Mouse (Mus musculus) olfactory bulb, adult 2 months (tissue): Measurements from ENCODE around the gene B3galt1.

Source experiments
- CTCF ChIP-seq: fragments of 200-500 bp; IDR thresholded peaks from 2 replicates; pipeline ENCODE4 v1.5.1; 2012; ENCODE audit warnings: low read depth, mild to moderate bottlenecking, low read length, moderate library complexity; ENCODE audit not compliant: insufficient read depth
- POLR2A ChIP-seq: fragments of 200-500 bp; IDR thresholded peaks from 2 replicates; pipeline ENCODE4 v1.6.1; 2012; ENCODE audit warnings: mild to moderate bottlenecking, low read depth, low read length, moderate library complexity; ENCODE audit not compliant: insufficient read depth

GRCm38 (mm10) chr2:67858340-67858739, 292.7 kb downstream of the B3galt1 start:
- TF ChIP-seq POLR2A: no peak
- no peak for TF ChIP-seq CTCF
